Mouse (Mus musculus) layer of hippocampus, adult 9-11 months (tissue): ENCODE measurements around the gene Usp9x.

Experiments used
- DNase-seq: peaks from one replicate; pipeline ENCODE4 v3.0.0; 2022

The Usp9x gene

DNA sequence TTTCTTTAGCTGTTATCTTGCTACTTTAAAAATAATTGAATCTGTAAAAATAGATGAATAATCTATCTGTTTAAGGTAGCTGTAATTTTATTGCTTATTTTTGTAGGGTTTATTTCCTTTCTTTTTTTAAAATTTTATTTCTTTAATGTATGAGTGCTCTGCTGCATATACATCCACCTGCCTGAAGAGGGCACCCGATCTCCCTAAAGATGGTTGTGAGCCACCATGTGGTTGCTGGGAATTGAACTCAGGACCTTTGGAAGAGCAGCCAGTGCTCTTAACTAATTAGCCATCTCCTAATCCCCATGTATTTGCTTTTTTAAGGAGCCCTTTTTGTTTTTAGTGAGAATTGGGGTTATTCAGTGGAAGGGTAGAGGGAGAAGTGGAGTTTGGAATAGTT is 14.3 kb downstream of the Usp9x start:
- no peak for DNase-seq

DNA sequence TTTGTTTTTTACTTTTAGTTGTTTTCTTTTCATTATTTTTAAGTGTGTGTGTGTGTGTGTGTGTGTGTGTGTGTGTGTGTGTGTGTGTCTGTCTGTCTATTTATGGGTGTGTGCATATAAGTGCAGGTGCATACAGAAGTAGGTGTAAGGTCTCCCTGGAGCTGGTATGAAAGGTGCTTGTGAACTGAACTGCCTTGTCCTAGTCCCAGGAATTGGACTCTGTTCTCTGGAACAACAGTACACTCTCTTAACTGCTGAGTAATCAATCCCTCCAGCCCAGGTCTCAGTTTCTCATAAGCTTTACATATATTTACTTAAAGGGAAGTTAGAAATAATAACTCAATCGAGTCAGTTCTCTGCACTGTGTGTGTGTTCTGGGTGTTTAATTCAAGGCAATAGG is 25.7 kb downstream of the Usp9x start:
- DNase-seq = no peak

DNA sequence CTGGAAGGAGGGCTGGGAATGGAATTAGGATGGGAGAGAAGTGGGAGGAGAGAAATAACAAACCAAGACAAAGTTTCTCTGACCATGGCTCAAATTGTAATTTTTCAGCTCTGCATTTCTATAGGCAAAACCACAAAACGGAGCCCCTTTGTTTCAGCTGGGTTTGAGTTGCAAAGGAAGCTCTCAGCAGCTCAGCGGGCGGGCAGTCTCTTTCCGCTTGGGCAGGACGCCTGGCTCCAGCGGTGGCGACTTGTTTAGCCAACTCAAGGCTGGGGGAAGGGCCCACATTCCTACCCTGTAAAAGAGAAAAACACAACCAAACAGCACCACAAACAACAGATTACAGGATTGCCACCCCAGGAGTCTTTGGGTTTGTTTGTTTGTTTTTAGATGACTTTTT is 135.2 kb downstream of the Usp9x start:
- no peak for DNase-seq

DNA sequence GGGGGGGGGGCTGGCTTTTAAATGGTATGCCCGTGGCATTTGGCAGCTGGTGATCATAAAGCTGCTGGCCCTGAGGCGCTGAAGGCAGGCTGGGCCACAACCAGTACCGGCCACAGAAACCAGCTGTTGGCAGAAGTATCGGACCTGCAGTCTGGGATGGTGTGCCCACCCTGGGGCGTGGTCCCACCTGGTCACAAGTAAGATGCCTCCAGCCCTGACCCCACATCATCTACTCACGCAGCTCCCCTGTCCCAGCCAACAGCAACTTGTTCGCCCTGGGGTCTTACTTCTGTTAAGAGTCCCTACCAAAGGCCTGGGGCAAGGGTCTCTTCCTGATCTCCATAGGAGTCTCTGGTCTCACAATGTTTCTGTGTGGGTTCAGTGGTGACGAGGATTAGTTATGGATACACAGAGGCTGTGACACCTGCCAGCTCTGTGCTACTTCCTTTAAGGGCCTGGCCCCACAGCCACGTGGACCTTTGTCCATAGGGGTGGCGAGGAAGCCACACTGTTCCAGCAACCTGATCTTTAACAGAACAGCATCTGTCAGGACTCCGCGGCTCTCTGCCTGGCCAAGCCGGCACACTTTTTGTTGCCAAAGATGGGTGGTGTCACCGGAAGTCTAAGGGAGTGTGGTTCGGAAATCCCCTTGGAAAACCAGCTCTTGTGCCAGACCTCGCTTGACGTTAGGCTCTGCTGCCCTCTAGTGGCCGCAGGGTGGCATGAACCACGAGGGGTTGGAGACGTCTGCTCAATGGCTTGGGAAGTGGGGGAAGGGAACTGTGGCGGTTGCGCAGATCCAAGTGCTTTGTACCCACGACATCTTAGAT is 136.4 kb downstream of the Usp9x start:
- DNase-seq = peak; percentile 82

DNA sequence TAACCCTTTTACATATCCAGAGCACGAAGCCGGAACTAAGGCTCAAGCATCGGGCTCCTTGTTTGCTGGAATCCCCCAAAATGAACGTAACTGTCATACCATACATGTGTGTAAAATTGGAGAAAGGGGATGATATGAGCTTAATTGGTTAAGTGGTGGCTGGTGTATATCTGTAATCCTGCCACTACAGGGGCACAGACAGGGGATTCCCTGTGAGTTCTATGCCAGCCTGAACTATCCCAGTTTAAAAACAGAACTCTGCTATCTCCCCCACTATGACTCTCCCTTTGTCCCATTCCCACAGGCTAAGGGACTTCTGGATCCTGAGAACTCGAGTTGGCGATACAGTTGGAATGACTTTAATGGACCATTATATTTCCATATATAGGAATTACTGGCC is 137.1 kb downstream of the Usp9x start:
- no peak for DNase-seq

DNA sequence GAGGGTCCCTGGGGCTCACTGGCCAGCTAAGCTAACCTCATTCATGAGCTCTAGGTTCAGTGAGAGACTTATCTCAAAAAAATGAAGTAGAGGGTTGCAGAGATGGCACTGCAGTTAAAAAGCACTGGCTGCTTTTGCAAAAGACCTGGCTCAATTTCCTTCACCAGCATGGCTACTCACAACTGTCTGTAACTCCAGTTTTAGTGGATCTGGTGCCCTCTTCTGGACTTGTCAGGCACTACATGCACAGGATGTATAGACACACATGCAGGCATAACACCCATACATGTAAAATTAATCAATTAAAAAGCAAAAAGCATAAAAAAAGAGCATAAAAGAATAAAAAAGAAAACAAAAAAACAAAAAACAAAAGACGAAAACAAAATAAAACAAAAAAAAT is 143.0 kb downstream of the Usp9x start:
- DNase-seq = no peak
